Mouse (Mus musculus) B cell, adult 62 days (primary cell): ENCODE results near the gene Cep85l. TPM values are rescaled to one million over a fixed set of nuclear protein-coding genes. Genes with fewer than 3 reads are reported as not detected.

Experiments used
- total RNA-seq: library from RNA; stranded (reverse); gene quantifications from 4 replicates; pipeline ENCODE4 v1.2.4, GENCODE M21; 2023

Gene Cep85l
- total RNA-seq = 13.4 to 25.4 TPM (median 17.4 TPM) in 4 replicates

DNA sequence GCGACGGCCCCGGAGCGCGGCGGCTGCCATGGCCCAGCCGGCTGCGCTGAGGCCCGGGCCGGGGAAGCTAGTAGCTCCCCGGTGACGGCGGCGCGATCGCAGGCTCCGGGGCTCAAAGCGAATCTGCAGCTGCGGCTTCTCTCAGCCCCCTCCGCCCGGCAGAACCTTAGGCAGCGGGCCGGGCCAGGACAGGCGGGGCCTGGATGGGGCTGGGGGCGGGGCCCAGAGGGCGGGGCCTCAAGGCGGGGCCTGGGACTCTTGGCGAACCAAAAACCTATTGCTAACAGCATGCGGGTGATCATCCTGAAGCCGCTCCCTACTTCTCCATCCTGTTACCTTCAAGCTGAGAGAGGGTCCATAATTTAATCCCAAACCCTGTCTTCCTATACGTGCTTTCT is at the start of gene Cep85l:
Gene Cep85l, minus strand, starts transcription at position 239 of the 398 bp plus-strand sequence.

DNA sequence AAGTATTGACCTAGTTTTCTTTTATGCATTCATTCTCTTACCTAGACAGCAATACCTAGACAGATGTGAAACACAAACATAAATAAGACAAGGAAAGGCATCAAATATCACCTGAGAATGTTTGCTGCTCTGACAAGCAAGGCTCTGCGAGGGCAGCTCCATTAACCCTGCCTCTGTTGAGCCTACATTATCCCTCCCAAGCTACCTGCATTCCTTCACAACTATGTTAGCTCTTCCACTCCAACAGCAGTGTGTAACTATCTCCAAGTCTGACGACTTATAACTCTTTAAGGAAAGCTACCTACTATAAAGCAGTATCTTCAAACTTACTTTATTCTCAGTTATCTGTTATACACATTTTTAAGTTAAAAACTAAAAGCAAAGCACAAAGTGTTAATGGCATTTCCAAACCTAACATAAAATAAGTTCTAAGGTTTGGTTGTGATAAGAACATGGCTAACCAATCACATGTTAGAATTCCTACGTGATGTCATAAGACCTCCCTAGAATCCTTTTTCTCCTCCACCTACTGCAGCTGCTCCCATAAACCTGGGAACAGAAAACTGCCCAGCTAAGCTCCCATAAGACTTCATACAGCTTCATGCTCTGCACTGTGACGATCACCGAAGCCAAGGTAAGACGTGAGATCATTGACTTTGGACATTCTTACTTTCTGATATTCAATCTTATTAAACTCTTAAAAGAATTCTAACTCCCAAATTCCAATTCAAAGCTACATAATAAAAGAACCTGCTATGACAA is 42.4 kb downstream of the Cep85l start, which contains the start of gene Pln:
Gene Pln, plus strand, starts transcription at position 506 of the 762 bp plus-strand sequence.

Other genes with a start within 250 kb of the Cep85l start
- not detected in 4 replicates for gene Pln, start 42.3 kb downstream of the Cep85l start, total RNA-seq
- gene Asf1a, start 216.8 kb upstream of the Cep85l start, total RNA-seq = 26.5 to 37.0 TPM (median 30.5 TPM) in 4 replicates